Mouse (Mus musculus): ENCODE measurements at regions not wholly inside any gene's neighbourhood (a gene's known extent, or its start where the extent isn't known, plus 50 kb on each side); places are given as distances from the start of the nearest gene placed in this dataset.

- no peak for TF ChIP-seq CTCF (IDR thresholded peaks at IDR 0.05)
- no peak for TF ChIP-seq POLR2A (IDR thresholded peaks at IDR 0.05; ENCODE audit: insufficient read depth, low read depth, low read length)
- TF ChIP-seq EP300 (IDR thresholded peaks at IDR 0.05; ENCODE audit: insufficient read depth, low read depth, low read length): no peak
These were observed 80.8 kb downstream of the Gm12728 start for GRCm38 (mm10) chr4:105870512-105870911.
